Mouse (Mus musculus) layer of hippocampus, postnatal 14 days (tissue): ENCODE data around the gene Osmr. TPM values are rescaled to one million over a fixed set of nuclear protein-coding genes. Genes with fewer than 3 reads are reported as not detected.

ENCODE experiments used
- DNase-seq, 2 experiments: peaks; one replicate each; pipeline ENCODE4 v3.0.0; 2021 to 2022; ENCODE audit warnings: low spot score in 2 of 2, mixed read lengths in 1 of 2
- long read RNA-seq, 2 experiments: library from polyadenylated mRNA; stranded (forward); transcript quantifications; one replicate each; pipeline ENCODE4 v2.0.0; 2021
- total RNA-seq, 2 experiments: library from RNA; stranded (reverse); gene quantifications; 2 replicates each; pipeline ENCODE4 v1.2.3; 2021

Osmr gene
- total RNA-seq = 1 to 10 TPM; 5.4 to 5.6 TPM
- long read RNA-seq, experiment 1, partial matches to known transcripts = 1 of 2 reads
- long read RNA-seq, experiment 1, other reads (novel, unspliced or antisense) = 1 of 2 reads
- long read RNA-seq, experiment 2, partial matches to known transcripts = 2 of 2 reads
- long read RNA-seq, experiment 2, other reads (novel, unspliced or antisense) = 0 of 2 reads

GRCm38 (mm10) chr15:6874601-6875019 is at the start of gene Osmr:
Gene Osmr (minus strand): TSS chr15:6874969.
- DNase-seq = no peak

- DNase-seq = no peak
Measured at GRCm38 (mm10) chr15:6919406-6919805, 44.6 kb upstream of the Osmr start.

DNA sequence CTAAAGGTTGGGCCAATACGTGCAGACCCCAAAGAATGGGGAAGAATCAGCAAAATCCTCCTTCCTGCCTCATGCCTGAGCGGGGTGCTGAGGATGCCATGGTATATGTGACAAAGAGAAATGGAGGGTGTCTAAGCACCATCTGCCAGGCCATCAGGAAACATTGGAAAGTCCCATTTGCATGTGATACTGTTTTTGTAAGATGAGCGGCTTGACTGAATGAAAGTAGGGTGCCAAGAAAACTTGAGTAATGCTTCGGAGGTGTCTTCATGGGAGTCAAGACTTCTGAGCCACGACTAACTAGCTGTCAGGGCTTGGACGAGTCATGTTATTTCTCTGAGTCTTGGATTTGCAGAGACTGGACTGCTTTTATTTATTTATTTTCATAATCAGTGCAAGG is 39.4 kb upstream of the Osmr start:
- peak in 1 of 2 experiments; percentile 28 for DNase-seq

DNA sequence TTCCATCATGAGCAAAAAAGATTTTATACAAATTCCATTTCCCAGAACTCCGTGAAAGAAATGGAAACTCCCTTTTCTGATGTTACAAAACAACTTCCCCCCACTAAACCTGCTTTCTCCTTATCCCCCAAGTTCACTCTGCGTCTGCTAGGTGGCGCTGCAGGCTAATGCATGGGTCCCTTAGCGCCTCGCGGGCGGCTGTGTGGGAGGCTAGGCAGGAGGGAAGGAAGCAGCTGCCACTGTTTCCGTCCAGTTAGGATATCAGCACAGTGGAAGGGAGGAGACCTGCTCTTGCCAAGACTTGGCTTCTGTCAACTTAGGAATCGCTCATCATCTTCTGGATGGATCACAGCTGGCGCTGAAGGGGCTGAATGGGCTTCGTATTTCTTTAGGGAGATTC is 34.9 kb upstream of the Osmr start:
- peak; percentile 89 to 94 for DNase-seq

- DNase-seq = no peak
Measured at GRCm38 (mm10) chr15:6909084-6909483, 34.3 kb upstream of the Osmr start.

- DNase-seq = no peak
Measured at GRCm38 (mm10) chr15:6908601-6909000, 33.8 kb upstream of the Osmr start.

- DNase-seq = peak in 1 of 2 experiments; percentile 29
Measured at GRCm38 (mm10) chr15:6906260-6907047, 31.7 kb upstream of the Osmr start.

DNA sequence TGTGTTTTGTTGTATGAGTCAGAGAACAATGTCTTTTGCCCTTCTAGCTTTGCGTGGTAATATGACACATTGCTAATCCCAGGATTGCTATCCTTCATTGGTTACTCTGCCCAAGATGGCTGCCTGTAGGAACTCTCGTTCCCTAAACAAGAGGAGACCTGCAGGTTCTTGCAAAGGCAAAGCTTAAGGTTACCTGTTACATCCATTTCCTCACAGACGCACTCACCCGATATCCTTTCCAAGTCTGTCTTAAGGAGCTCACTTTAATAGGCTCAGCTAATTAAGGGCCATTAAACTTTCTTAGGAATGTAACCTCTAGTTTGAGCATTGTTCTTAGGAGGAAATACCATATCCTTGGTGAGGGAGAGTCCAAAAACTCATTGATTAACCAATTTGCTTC is 31.0 kb upstream of the Osmr start:
- DNase-seq = no peak

GRCm38 (mm10) chr15:6903286-6903975 is 28.7 kb upstream of the Osmr start:
- DNase-seq = no peak

- no peak for DNase-seq
Measured at GRCm38 (mm10) chr15:6901982-6902639, 27.3 kb upstream of the Osmr start.

DNA sequence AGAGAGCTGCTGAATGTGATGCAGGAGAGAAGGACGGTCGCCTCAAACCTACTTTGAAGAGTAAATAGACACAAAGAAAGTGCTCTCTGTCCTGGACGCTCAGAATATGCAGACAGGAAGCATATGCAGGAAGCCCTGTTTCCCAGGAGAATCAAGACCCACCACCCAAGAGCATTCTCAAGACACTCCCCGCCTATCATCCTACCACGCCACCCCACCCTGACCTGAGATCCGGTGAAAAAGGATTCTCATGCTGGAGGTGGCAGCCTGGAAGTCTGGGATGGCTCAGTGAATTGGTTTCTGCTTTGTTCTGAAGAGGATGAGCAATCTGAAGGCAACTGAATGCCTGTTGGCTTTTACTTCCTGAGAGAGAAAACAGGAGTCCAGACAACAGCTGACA is 26.5 kb upstream of the Osmr start:
- DNase-seq = no peak

DNA sequence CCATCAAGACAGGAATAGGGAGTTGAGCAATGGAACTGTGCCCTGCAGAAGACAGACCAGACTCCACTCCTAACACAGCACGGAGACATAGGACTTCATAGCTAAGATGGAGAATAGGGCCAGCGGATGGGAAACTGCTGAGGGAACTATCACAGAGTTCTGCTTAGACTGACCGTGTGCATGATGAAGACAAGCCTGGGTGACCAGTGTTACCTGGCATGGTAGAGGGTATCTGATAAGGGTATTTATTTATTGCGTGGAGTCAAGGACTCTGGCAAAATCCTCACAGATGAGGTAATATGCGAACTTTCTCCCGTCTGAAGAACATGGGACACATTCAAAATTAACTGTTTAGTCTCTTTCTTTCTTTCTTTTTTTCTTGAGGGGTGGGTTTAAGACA is 9.5 kb upstream of the Osmr start:
- no peak for DNase-seq

DNA sequence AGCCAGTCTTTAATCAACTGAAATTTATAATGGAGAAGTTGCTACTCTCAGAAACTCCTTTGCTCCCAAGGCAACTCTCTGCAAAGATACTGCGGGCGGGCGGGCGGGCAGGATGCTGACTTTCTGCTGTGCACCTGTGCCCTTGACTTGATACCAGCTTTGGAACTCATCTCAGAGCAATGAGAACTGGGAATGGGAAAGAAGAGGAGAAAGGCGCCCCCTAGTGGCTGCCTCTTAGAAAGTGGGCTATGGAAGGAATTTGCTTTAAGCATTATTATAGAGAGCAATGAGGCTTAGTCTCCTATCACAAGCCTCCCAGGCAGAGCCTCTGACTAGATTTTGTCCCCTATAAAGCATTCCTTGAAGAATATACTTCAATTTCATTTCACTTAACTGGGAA is 9.0 kb upstream of the Osmr start:
- DNase-seq = peak; percentile 45 to 57

GRCm38 (mm10) chr15:6883091-6883490 is 8.3 kb upstream of the Osmr start:
- no peak for DNase-seq

DNA sequence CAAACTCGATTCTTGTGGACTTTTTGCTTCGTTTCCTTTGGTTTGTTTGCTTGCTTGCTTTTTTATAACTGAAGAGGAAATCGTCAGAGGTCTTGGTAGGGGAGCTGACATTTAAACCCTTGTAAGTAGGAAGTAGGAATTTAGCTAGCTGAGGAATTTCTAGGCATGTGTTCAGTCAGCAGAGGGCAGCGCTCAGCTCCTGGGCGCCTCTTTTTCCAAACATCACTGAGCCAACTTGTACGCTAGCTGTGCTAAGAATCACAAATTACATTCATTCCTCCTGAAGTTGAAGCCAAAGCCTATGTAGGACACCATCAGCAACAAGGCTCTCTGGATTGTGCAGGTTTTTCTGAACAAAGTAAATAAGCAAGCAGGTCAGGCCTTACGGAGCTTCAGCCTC is 7.4 kb upstream of the Osmr start:
- peak in 1 of 2 experiments; percentile 54 for DNase-seq

DNA sequence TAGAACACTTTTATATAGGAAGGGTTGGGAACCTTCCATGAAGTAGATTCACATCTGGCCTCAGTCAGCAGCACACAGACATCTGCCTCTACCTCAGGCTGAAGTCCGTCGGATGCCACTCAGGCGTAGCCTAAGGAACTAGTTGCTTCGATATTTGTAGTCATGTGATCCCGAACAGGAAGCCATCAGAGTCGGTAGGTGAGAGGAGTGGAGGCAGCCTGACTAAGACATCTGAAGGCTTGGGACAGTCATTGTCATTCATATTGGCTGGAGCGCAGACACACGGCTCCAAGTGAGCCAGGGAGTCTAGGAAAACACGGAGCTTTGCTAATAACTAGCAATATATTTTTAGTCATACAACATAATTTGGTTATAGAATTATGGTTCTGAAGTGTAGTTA is 6.4 kb upstream of the Osmr start:
- no peak for DNase-seq

- DNase-seq = no peak
Measured at GRCm38 (mm10) chr15:6873807-6874600, 765 bp downstream of the Osmr start.

DNA sequence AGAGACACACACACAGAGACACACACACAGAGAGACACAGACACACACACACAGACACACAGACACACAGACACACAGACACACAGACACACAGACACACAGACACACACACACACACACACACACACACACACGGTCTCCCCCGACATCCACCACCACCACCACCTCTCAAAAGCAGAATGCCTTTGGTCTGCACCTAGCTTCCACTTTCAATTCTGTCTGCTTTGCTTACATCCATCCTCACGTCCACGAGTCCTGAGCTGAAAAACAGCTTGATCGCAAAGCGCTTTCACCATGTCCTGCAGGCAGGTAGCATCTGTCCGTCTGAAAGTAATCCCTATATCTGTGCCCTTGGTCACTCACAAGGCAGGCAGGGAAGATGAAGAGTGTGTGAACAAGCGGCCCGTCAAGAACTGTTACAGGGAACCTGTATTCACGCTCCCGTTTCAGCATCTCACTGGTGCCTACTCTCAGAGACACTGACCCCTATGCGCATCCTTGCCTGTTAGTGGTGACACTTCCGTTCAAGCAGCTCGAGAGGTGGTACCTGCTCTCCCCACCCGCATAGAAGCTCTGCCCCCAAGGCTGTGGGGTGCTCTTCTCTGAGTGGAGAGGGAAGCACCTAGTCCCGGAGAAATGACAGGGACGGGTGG is 1.5 kb downstream of the Osmr start:
- DNase-seq = no peak

DNA sequence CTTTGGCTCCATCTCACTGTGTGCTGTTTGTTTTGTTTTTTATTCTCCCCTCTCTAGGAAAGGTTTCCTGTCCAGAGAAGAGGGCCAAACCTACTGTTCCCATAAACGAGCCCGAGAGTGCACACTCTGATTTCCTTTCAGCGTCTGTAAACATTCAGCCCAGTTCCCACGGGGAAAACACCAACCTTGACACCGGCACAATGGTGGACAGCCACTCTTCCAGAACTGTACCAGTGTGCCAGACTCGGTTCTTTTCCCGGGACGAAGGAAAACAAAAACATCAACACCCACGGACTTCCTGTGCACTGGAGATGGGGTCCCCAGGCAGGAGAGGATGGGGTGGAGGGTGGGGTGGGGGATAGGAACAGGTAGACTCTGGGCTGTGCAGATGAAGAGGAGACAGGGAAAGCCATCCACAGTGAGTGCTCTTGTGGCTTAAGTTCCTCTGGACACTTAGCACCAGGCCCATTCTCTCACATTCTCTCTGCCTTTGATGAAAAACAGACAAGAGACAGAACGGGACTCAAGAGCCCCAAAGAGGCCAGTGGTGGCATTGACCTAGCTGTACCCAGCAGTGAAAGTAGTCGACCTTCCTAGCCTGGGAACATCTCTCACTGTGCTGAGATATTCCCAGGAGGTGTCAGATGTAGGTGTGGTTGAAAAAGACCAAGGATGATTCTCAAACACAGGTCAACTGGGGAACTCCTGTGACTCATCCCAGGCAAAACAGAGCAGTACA is 3.0 kb downstream of the Osmr start:
- DNase-seq = no peak

- DNase-seq = no peak
Measured at GRCm38 (mm10) chr15:6866888-6867287, 7.9 kb downstream of the Osmr start.
